Mouse (Mus musculus): ENCODE measurements at regions not wholly inside any gene's neighbourhood (a gene's known extent, or its start where the extent isn't known, plus 50 kb on each side); places are given as distances from the start of the nearest gene placed in this dataset.

GRCm38 (mm10) chr14:90541848-90542247 is 2070.7 kb upstream of the Pcdh20 start:
- Histone ChIP-seq H3K9ac (ENCODE audit: low read depth, low read length) (no peak overlapping the region), H3K4me3 (replicated peaks; ENCODE audit: low read depth, low read length) (no peak overlapping the region), H3K27me3 (ENCODE audit: insufficient read depth, low read length) (no peaks in the 10 kb centered on the region), H3K36me3 (ENCODE audit: insufficient read depth, low read length) (no peaks in the 10 kb centered on the region), H3K9me3 (replicated peaks; ENCODE audit: low read length) (no peaks in the 10 kb centered on the region), H3K4me2 (ENCODE audit: low read length) (no peak overlapping the region), H3K27ac (no peak overlapping the region), H3K4me1 (replicated peaks; ENCODE audit: insufficient read depth, low read length) (no peaks in the 10 kb centered on the region)
- no peak for TF ChIP-seq CTCF (IDR thresholded peaks at IDR 0.05; ENCODE audit: low read depth)
- DNase-seq (ENCODE audit: low spot score) (peak; percentile 3), ATAC-seq (replicated peaks; ENCODE audit: low FRiP score, low read depth) (no peak)
- WGBS = 73% methylated on average over 3 of the region's 3 CpGs
